Mouse (Mus musculus): ENCODE measurements around the gene Pacrg. TPM values are rescaled to one million over a fixed set of nuclear protein-coding genes. Genes with fewer than 3 reads are reported as not detected.

The Pacrg gene
- total RNA-seq, 2 experiments from 2014 or later = 0.25 to 0.48 TPM

DNA sequence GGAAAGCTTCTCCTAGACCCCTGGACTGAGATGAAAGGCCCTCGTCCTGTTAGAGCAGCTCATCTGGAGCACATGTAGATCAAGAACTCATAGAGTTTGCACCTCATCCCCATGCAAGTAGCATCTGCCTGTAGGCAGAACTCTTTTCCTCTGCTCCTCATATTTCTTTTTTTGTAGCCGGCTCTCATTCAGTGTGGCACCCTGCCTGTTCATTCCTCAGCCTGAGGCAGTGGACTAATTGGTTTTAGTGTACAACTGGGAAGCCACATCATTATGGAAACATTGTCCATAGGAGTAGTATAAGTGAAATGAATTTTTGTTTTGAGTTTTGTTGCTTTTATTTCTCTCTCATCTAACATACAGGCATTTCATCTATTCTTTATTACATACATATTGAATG, 212.6 kb downstream of the Pacrg start:
- ATAC-seq (ENCODE audit: poor library complexity, severe bottlenecking) = no peak

GRCm38 (mm10) chr17:10626299-10627095, 213.6 kb downstream of the Pacrg start:
- ATAC-seq (ENCODE audit: poor library complexity, severe bottlenecking) = no peak

GRCm38 (mm10) chr17:10624699-10625424, 215.2 kb downstream of the Pacrg start:
- no peak for ATAC-seq (ENCODE audit: poor library complexity, severe bottlenecking)

DNA sequence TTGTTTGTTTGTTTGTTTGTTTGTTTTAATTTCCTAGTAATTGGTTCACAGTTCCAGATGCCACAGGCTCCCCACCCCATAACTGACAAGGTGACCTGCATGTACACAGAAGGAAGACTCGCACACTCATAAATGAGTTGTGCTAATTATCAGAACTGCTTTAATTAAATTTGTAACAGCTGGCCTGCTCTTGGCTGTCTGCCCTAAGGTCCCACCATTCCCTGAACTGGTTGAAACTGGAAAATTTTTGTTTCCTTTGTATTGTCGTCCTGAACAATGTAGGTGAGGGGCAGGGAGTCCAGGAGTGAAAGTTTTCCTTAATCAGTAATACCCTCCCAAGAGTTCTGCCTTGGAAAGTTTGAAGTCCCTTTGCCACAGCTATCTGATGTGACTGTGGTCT, 219.5 kb downstream of the Pacrg start:
- ATAC-seq (ENCODE audit: poor library complexity, severe bottlenecking) = no peak

DNA sequence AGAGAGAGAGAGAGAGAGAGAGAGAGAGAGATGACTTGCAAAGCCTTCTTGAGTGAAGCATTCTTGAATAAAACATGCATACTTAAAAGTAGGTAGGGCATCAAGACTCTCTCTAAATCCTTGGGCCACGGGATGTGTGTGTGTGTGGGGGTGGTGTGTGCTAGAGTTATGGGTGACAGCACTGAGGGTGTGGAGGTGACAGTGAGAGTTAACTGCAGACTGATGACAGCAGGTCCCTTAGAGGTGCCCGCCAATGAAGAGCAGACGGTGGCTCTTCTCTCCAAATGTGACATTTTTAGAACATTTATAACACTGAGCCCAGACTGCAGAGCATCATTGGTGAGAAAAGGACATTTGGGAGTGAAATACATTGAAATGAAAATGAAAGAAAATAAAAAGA, 220.2 kb downstream of the Pacrg start:
- ATAC-seq (ENCODE audit: poor library complexity, severe bottlenecking) = no peak

DNA sequence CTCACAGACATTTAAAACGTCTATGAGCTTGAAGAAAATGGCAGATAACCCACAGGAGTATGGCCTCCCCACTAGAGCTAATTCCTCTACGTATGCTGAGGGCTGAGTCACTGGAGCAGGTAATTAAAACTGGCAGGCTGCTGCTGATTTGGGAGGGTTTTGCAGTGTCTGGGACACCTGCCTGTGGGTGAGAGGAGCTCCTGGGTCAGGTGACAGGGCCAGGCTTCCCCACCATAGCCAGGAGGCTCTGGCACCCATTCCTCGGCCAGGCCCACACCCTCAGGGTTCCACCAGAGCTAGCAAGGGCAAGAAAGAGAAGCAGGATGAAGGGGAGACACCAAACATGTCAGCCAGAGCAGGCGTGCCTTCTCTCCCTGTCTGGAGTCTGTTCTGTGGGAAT, 222.5 kb downstream of the Pacrg start:
- no peak for ATAC-seq (ENCODE audit: poor library complexity, severe bottlenecking)

- no peak for ATAC-seq (ENCODE audit: poor library complexity, severe bottlenecking)
Measured at GRCm38 (mm10) chr17:10615611-10616010, 224.5 kb downstream of the Pacrg start.

GRCm38 (mm10) chr17:10614696-10615095, 225.4 kb downstream of the Pacrg start:
- no peak for ATAC-seq (ENCODE audit: poor library complexity, severe bottlenecking)

- no peak for ATAC-seq (ENCODE audit: poor library complexity, severe bottlenecking)
Measured at GRCm38 (mm10) chr17:10611626-10612025, 228.5 kb downstream of the Pacrg start.

GRCm38 (mm10) chr17:10608146-10608545, 232.0 kb downstream of the Pacrg start:
- ATAC-seq (ENCODE audit: poor library complexity, severe bottlenecking) = no peak

DNA sequence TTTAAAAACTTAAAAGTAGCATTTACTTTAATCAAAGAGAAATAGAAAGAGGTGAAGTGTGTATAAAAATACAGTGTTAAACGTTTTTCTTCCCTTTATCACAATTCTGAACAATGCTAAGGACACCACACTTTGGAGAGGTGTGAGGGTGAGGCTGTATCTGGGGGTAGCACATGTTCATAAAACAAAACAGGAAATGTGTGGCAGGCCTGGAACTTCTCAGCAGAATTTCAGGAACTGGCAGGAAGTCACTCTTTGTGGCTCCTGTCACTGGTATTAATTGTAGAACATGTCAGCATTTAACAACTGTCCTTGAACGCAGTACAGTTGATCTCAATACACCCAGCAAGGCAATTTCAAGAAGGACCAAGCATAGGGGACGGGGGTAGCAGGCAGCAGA, 234.0 kb downstream of the Pacrg start:
- ATAC-seq (ENCODE audit: poor library complexity, severe bottlenecking) = no peak

DNA sequence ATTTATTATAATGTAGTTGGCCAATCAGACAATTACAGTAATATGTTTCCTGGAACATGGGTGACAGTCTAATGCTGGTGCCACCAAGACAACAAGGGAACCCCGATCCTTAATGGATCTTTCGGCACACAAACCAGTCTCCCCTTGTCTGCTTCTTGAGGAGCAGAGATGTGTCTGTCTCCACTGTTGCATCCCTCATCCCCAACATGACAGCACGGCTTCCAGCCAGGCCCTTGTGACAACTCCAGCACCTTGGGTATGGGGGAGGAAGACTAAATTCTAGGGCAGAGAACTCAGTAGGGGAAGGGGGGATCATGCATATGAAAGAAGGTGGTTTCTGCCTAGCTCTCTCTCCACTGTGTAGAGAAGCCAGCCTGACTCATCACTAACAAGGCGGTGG, 242.4 kb downstream of the Pacrg start:
- ATAC-seq (ENCODE audit: poor library complexity, severe bottlenecking) = no peak

DNA sequence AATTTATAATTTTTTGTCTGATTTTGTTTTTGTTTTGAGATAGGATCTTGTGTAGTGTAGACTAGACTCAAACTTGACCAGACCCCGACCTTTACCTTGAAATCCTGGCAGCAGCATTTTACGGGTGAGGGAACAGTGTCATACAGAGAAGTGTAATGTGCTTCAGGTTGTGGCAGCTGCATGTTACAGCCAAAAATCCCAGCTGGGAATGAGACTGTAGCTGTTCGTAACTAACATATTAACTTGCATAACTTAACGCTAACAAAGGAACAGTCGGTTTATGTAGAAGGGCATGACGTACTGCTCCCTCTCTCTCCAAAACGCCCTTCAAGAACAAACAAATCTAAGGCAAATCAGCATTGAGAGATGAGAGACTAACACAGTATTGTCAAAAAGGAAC, 250.5 kb downstream of the Pacrg start:
- no peak for ATAC-seq (ENCODE audit: poor library complexity, severe bottlenecking)

GRCm38 (mm10) chr17:10588922-10589400, 251.2 kb downstream of the Pacrg start:
- ATAC-seq (ENCODE audit: poor library complexity, severe bottlenecking) = no peak

DNA sequence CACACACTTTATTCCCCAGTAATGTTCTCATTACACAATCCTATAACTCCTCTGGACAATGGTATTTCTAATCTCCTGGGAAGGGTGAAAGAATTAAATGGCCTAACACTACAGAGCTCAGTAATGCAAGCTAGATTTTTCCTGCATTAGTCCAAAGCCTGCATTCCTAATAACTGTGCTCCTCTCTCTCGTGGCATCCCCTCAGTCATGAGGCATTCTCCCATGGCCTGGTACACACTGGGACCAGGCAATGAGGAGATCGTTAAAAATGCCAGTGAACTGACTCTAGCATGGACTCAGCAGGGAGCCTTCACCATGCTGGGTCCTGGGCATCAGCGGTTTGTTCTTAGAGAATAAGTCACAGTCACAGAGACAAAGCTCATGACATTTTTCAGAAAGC, 256.8 kb downstream of the Pacrg start:
- no peak for ATAC-seq (ENCODE audit: poor library complexity, severe bottlenecking)

- no peak for ATAC-seq (ENCODE audit: poor library complexity, severe bottlenecking)
Measured at GRCm38 (mm10) chr17:10575306-10575705, 264.8 kb downstream of the Pacrg start.

DNA sequence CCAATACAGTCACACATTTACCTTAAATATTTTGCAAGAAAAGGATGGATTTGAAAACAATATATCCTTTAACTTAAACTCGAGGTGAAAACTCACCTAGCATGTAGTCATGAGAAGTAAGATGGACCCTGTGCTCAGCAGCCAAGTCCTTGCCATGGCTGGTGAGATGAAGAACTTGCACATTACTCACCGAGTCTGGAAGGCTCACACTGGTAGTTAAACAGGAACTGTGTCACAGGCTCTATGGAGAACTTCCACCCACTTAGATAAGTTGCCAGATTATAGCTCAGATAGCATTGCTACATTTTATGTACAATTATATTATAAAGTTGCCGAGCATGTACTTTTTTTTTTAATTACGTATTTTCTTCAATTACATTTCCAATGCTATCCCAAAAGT, 267.7 kb downstream of the Pacrg start:
- ATAC-seq (ENCODE audit: poor library complexity, severe bottlenecking) = no peak

GRCm38 (mm10) chr17:10569270-10569669, 270.8 kb downstream of the Pacrg start:
- no peak for ATAC-seq (ENCODE audit: poor library complexity, severe bottlenecking)

GRCm38 (mm10) chr17:10567411-10567810, 272.7 kb downstream of the Pacrg start:
- ATAC-seq (ENCODE audit: poor library complexity, severe bottlenecking) = no peak

DNA sequence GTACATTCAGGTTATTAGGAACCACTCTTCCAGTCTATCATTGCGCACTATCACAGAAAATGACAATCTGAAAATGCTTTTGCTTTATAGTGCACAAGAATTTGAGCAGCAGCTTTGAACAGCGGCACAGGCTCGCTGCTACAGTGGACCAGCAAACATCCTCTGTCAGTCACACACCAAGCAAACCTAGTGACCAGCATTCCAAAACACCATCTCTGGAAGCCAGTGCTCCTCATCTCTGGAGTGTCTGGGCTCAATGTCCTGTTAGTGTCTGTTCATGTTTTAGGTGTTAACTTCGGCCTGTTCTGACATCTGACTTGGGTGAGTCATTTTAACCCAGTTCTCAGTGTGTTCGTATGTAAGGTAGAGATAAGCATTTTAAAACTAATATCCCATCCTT, 275.9 kb downstream of the Pacrg start:
- no peak for ATAC-seq (ENCODE audit: poor library complexity, severe bottlenecking)

DNA sequence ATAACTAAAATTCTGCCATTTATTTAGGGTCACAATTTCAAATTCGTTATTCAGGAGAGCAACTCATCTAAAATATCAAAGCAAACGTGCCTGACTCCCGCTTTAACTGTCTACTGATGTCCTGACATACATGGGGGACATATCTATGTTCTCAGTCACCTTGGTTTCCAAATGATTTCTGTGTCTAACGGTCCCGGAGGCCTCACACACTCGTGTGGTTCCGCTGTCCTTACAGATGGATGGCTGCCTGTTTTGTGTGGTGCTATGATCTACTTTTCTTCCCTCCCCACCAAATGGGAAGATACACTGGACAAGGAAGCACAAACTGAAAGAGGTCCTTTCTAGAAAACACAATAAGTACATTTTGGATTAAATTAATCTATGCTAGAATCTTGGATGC, 277.2 kb downstream of the Pacrg start:
- ATAC-seq (ENCODE audit: poor library complexity, severe bottlenecking) = no peak

GRCm38 (mm10) chr17:10560053-10560452, 280.1 kb downstream of the Pacrg start:
- no peak for ATAC-seq (ENCODE audit: poor library complexity, severe bottlenecking)
